Mouse (Mus musculus) myocyte (in vitro differentiated cells): Measurements from ENCODE around the gene Slc37a1.

Experiments used
- E2F4 ChIP-seq: IDR thresholded peaks from one replicate; pipeline ENCODE4 v1.6.1; 2011; ENCODE audit warnings: mild to moderate bottlenecking, control low read depth, moderate library complexity; ENCODE audit not compliant: insufficient read depth
- MAX ChIP-seq: IDR thresholded peaks from one replicate; pipeline ENCODE4 v1.6.1; 2011; ENCODE audit warnings: low read depth, mild to moderate bottlenecking, control low read depth
- MYOD1 ChIP-seq, 3 experiments: IDR thresholded peaks; one replicate each; pipeline ENCODE4 v1.6.1; 2011; ENCODE audit warnings: control low read depth in 2 of 3, low read depth in 2 of 3, mild to moderate bottlenecking in 2 of 3, moderate library complexity in 1 of 3; ENCODE audit not compliant: insufficient read length in 2 of 3, control insufficient read depth in 1 of 3
- MYOG ChIP-seq, 3 experiments: IDR thresholded peaks; one replicate each; pipeline ENCODE4 v1.6.1; 2011; ENCODE audit warnings: control low read depth in 2 of 3, low read depth in 2 of 3, mild to moderate bottlenecking in 2 of 3; ENCODE audit not compliant: insufficient read length in 2 of 3, control insufficient read depth in 1 of 3, insufficient read depth in 1 of 3
- POLR2A ChIP-seq: IDR thresholded peaks from one replicate; pipeline ENCODE4 v1.6.1; 2011; ENCODE audit warnings: low read depth, mild to moderate bottlenecking, control low read depth, moderate library complexity; ENCODE audit not compliant: insufficient read length
- POLR2AphosphoS2 ChIP-seq: IDR thresholded peaks from one replicate; pipeline ENCODE4 v1.6.1; 2011; ENCODE audit warnings: low read depth, control low read depth; ENCODE audit not compliant: insufficient read length
- SRF ChIP-seq: IDR thresholded peaks from one replicate; pipeline ENCODE4 v1.6.1; 2011; ENCODE audit warnings: low read depth; ENCODE audit not compliant: control insufficient read depth, insufficient read length
- TCF12 ChIP-seq: IDR thresholded peaks from one replicate; pipeline ENCODE4 v1.6.1; 2011; ENCODE audit warnings: mild to moderate bottlenecking, control low read depth; ENCODE audit not compliant: poor library complexity, insufficient read depth, severe bottlenecking
- USF1 ChIP-seq: IDR thresholded peaks from one replicate; pipeline ENCODE4 v1.6.1; 2011; ENCODE audit warnings: low read depth, mild to moderate bottlenecking, control low read depth, moderate library complexity

GRCm38 (mm10) chr17:31267138-31267537 is 19.5 kb upstream of the Slc37a1 start:
- TF ChIP-seq POLR2A (no peak), USF1 (no peak), MYOG (IDR thresholded peaks at IDR 0.05; ENCODE audit: control insufficient read depth in 1 of 3, insufficient read depth in 1 of 3, insufficient read length in 2 of 3, low read depth in 2 of 3) (no peak), POLR2AphosphoS2 (no peak), SRF (no peak), MYOD1 (IDR thresholded peaks at IDR 0.05; ENCODE audit: control insufficient read depth in 1 of 3, insufficient read length in 2 of 3, low read depth in 2 of 3) (no peak), TCF12 (no peak), E2F4 (no peak), MAX (no peak)
